Mouse (Mus musculus) ZHBTc4 (cell line): ENCODE data around the gene Oscp1.

ENCODE experiments used
- DNase-seq: peaks from one replicate; pipeline ENCODE4 v3.0.0-alpha.2; 2011; ENCODE audit warnings: low read depth, low spot score

The Oscp1 gene

DNA sequence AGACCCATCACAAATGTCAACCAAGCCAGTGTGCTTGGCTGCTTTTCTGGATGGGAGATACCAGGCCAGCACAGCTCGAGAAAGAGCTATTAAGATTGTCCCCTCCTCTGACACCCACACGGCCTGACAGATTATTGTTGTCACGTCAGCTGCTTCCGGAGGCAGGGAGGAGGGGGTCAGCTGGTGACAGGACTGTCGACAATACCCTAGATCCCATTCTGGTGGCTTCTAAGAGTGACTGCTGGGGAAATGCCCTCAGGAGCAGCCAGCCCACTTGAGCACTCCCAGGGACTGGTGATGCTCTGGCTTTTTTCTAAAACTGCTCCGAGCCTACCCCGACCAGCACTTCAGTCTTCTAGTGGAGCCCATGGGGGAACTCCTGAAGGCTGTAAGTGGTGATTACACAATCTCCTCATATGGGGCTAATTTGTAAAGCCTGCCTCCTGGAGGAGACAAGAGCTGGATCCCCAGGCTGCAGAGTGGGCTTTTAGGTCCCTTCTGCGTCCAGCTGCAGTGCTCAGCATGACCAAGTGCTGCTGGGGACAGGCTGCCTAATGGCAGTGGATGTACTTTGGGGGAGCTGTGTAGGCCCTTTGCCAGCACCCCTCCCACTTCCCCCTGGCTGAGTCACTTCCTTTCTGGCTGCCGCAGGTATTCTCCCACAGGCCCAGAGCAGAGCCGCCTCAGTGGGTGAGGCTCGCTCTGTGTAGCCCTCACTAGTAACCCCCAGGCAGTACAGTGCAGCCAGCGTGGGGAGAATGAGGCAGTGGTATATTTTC lies 52.2 kb downstream of the Oscp1 start:
- peak; percentile 36 for DNase-seq

DNA sequence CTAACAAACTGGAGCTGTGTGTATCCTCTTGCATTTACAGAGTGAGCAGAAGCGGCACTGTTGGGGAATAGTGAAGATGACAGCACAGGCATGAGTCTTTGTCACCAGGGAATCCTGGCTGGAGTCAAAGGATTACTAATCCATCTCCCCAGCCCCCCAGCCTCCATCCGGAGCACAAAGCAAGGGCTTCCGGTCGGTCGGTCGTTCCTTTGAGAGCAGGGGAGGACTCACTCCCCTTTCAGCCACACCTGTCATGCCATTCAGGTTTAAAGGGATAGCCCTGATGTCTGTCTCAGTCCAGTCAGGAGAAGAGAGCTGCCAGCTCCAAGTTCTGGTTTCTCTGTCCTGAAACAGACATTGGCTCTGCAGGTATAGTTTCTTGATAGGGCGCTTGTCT lies 52.8 kb downstream of the Oscp1 start:
- peak; percentile 64 for DNase-seq

DNA sequence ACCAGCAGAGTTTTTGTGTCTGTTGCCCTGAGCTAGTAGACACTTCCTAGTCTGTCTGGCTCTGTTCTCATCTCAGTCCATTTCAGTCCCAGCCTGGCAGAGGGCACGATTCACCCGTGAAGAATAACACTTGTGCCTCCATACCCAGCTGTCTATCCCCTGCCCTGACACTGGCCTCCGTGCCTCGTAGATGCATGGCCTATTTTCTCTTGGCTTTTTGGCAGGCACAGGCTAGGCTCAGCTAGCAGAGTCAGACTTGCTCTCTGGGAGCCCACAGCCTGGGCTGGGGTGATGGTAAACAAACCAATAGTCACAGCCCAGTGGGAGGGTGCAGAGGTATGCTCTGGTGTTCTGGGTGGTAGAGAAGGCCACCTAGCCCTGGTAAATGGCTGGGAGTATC lies 54.9 kb downstream of the Oscp1 start:
- DNase-seq: no peak

DNA sequence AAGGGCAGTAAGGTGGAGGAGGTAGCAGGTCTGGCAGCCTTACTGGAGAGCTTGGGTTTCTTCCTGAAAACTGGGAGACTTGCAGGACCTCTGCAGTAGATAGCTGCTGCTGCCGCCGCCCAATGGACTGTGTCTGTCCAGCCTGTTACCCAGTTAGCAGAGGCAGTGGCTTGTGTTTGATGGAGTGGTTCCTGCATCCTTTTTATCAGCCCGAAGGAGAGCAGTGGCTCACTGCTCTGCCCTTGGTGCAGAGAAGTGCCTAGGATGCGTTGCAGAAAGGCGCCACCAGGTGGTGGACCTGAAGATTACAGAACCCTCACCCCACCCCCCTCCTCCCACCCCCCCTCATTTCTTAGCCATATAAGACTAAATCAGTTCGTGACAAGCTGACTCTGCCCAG lies 55.6 kb downstream of the Oscp1 start:
- peak; percentile 72 for DNase-seq

DNA sequence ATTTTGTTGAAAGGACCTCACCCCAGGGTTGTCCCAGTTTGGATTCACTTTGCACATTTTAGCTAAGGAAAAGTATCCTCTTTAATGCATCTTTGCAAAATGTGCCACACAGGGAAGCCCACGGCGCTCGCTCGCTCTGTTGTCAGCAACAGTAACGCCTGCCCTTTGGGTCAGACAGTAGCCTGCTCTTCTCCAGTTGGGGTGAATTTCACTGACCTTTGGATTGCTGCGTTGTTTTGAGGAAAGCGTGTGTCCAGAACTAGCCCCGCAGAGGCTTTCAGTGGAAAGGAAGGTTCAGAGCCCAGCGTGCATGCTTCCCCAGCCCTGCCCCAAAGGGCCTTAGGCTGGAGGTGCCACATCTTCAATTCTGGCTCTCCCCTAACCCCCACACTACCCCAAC lies 57.0 kb downstream of the Oscp1 start:
- DNase-seq: no peak

DNA sequence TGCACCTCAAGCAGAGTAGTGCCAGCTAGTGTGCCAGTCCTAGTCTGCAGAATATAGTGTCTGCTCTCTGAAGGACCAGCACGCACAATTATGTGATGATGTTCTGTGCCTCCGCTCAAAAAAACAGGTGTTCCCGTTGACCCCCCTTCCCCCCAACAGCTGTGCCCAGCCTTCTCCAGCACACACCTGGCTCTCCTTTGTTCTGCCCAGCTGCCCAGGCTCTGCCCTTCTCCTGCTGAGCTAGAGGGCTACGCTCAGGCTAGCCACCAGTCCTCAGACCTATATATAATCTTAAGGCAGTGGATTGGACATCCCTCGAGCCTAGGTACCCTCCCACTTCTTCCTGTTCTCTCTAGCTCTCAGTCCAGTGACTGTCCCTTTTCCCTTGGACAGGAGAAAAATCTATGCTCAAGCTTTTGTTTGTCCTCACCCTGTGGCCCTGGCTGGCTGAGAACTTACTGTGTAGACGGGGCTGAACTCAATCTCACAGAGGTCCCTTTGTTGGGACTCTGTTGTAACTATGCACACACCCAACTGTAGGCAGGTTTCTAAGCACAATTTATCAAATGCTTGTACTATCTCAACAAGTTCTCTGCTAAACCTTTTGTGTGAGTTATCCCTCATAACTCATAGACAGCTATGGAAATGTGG lies 57.6 kb downstream of the Oscp1 start:
- no peak for DNase-seq

DNA sequence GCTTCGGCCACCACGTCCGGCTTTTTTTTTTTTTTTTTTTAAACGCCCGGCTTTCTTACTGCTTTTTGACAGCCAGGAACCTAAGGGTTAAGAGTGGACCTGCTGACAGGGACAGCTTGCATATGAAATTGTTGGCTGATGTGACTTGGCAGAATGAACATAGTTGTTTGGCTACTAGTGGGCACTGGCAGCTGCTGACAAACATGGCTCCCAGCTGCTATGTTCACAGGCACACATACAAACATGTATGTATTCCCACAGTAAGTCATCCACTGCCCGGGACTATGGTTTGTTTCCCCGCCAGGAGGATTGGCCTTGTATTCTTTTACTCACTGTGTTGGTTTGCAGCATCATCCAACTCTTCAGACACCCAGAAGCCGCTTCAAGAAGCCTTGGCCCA lies 58.8 kb downstream of the Oscp1 start:
- DNase-seq: no peak

DNA sequence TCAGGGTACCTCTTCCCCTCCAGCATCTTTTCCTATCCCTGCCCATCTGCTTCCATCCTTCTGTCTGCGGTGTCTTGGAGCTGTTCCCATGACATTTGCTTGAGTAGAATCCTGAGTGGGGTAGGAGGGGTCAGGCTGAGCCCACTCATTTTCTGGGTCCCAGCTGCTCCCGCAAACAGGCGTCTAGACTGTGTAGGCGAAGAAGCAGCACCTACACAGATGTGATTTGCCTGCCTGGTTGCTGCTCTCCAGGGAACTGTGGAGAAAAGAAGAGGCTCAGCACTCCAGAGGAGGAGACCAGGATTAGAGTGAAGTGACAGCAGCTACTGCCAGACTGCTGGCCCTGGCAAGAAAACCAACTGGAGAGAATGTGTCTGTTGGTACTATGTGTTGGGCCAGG lies 60.3 kb downstream of the Oscp1 start:
- DNase-seq: no peak

DNA sequence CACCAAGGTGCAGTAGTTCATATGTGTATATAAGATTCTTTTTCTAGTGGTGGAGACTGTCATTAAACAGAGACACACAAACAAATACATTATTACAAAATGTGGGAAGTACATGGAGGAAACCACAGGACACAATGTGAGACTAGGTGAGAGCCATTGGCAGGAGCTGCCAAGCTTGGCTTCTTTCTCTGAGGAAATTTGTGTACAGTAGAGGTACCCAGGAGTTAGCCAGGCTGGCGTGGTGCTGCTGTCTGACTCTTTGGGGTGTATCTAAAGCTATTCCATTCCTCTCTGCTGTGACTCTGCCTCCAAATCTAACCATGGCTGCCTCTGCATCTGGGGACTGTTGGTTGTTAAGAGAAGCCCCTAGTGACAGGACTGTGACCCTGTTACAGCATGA lies 60.7 kb downstream of the Oscp1 start:
- no peak for DNase-seq

DNA sequence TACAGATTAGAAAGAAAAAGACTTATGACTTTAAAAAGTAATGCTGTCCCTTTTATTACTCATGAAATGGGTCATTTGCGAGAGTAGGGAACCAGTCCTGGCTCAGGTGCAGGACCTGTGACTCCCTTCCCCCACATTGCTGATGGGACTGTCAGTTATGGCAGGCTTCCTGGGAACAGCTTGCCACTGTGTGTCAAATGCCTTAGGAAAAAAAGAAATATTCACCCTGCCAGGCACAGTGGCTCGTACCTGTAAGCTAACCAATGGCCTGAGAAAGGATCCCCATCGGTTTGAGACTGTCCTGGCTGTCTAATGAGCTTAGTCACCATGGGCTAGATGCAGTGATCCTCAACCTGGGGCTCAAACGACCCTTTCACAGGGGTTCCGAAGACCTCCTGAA lies 61.7 kb downstream of the Oscp1 start:
- DNase-seq: no peak

DNA sequence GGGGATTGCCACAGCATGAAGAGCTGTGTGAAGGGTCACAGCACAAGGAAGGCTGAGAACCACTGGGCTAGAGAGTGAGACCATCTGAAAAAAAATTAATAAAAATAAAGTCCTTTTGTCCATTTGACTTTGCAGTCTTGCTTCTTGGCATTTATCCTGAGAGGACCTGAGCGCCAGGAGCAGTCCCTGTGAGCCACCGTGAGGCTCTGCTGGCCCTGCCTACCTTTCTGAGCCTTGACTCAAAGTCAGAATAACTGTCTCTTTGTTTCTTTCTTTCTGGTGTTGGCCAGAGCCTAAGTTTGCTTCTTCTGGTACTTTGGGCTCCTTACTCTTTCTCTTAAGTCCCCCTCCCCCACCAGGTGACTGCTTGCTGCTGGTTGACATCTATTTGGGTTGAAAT lies 62.1 kb downstream of the Oscp1 start:
- no peak for DNase-seq

DNA sequence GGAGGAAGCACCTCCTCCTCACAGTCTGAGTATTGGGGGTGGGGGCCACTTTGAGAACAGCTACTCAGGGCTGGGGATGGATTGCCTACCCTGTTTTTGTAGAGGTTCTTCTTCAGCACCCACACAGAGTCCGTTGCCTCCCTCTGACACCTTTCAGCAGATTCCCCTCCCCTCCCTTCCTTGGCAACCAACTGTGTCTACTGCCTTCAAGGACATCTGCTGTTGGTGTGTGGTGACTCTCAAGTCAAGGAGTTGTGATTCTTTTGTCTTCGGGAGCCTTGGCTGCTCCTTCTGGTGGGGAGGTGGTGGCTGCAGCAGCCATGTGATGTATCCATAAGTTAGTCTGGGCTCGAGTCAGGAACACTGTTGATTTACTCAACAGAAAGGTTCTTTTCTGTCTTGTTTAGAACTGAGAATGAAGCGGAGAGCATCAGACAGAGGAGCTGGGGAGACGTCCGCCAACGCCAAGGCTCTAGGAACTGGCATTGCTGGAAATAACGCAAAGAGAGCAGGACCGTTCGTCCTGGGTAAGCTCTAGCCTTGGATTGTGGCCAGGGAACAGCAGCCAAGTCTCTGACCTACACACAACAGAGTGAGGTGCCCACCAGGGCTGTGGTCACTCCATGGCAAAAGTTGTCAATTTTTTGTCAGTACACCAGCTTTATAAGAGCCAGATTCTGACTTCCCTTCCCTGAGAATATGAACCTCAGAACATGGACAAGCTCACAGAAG lies 65.1 kb downstream of the Oscp1 start:
- peak; percentile 42 for DNase-seq

DNA sequence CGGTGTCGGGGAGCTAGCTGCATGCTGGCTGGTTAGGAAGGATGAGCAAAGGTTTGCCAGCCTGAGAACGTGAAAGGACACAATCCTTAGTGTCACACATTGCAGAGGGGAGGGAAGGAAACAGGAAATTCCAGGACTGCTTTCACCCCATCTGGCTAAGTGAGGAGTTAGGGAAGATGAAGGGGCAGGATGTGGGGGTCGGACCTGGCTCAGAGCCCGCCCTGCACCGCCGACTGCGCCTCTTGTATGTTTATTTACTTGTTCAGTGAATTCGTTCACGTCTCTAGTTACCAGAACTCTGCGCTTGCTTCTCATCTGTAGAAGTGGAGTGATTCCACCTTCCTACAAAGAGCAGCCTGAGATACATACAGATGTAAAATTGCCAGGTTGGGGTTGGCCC lies 72.1 kb downstream of the Oscp1 start:
- DNase-seq: no peak

DNA sequence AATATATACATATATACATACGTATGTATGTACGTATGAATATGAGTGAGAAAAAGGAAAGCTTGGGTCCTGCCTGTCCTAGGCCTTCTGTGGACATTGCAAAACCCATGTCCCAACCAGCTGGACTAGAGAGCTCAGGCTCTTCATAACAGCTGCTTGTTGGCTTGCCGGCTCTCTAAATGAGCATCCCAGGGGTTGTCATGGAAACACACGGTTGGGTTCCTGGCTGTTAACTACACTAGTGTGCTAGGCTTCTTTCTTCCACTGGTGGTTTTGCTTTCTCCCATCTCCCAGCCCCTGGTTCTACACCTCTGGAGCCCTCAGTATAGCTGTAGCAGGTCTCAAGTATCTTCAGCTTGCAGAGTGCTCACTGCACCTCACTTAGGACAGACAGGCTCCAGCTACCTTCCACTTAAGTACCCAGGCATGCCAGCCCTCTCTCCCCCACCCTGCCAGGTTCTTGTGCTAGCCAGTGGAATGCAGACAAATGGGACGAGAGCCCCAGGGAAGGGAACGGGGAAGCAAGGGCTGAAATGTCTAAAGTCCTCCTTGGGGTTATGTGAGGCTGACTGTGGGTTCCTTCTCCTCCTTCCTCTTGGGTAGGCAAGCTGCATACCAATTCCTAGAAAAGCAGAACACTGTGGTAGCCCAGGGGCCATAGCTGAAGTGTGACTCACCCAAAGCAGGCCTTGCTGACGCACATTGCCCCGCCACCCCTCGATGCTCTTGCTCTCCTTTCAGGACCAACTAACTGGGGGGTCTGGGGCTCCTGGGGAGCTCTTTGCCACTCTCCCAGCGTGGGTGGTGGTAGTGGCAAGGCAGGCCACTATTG lies 73.1 kb downstream of the Oscp1 start:
- DNase-seq: no peak

DNA sequence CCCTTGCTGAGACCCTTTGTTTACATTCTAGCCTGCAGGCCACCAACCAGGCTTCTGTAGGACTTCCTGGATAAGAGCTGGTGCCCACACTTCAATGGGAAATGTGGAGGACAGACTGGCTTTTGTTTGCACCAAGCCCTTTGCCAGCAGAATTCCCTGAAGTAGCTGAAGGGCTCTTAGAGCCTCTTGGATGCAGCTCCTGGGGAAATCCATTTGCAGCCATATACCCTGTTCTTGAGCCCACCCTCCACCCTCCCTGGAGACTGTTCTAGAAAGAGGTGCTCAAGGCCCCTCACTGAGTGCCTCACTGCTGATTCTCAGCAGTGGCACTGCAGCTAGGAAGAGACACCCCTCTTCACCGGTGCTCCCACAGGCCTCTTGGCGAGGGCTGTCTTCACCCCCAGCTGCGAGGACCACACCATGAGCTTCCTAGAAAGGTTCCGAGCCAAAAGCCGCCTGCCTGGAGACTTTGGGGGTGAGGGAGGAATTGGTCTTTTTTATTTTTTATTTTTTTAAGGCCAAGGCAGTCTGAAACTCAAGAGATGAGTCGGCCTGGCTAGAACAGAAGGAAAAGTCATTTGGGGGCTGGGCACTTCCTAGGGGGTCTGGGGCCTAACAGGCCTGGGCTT lies 74.4 kb downstream of the Oscp1 start:
- no peak for DNase-seq

DNA sequence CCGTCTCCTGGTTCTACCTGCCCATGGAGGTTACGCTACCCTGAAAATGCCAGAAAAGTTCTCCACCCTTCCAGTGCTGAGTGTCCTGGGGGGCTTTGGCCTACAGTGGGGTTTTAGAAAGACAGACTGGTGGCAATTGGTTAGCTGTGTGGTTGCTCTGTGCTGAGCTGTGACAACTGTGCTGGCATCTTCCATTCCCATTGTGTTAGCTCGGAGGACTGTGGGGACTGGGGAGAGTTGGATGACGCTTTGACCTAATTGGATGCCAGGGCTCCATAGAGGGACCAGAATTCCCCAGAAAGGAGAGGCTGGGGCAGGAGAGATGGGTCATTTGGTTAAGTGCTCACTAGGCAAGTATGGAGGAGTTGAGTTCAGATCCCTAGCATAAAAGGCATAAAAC lies 75.9 kb downstream of the Oscp1 start:
- no peak for DNase-seq

DNA sequence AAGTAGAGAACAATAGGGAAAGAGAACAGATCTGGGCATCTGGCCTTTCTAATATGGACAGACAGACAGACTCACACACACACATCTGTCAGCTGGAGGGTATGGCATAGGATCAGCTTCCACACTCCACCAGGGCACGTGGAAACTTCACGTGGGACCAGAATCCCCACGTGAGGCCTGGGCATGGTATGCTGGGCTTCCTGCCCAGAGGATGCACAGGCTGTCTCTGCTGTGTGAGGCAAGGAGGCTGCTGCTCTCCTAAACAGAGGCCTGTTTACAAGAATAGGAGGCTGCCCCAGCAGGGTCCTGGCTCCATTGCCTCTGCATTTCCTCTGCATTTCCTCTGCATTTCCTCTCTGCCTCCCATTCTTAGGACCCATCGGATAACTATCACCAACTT lies 76.3 kb downstream of the Oscp1 start:
- DNase-seq: no peak

DNA sequence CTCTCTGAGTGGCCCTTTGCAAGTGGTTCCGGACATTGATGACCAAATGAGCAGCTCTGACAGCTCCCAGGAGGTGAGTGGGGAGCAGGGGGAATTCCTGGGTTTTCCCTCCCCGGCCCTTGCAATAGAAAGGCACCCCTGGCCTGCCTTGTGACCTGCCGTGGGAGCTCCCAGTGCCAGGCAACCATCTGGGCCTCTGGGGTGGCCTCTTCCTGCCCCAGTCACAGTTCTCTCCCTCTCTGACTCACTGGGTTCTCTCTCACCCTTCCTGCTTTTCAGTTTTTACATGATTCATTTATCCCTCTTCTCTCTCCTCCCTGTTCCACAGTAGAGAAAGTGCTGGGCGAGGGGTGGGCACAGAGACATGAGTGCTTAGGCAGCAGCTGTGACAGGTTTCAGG lies 79.4 kb downstream of the Oscp1 start:
- DNase-seq: no peak

DNA sequence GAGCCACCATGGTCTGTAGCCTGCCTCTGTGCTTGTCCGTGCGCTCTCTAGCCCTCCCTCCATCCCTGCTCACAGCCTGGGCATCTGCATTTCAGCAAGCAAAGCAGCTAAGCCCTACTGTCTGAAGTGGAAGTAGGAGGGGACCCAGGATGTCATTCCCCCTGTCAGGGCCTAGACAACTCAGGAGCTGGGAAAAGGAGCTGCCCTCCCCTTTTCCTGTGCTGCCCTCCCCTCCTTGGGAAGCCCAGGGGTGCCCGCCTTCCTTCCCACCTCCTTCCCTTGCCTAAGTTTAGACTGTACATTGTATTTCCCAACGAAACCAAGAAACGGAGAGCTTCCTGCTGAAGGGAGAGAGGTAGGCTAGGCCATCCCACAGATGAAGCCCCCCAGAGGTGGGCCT lies 82.7 kb downstream of the Oscp1 start:
- no peak for DNase-seq
